Mouse (Mus musculus) kidney, embryonic 16.5 days (tissue): Measurements from ENCODE around the gene Upb1. TPM values are rescaled to one million over a fixed set of nuclear protein-coding genes. Genes with fewer than 3 reads are reported as not detected.
A peak's percentile ranks its signal among the peaks of the same experiment; 100 is the strongest.

Experiments used
- ATAC-seq: fragments of 200-750 bp; cut with Nextera tagmentation; 2 replicates; pipeline ENCODE4 v1.8.0; 2017; ENCODE audit warnings: moderate TSS enrichment; ENCODE audit not compliant: low FRiP score, low TSS enrichment
- H3K27ac ChIP-seq: fragments of 300-500 bp; sonication (generic); 2 replicates; pipeline ENCODE4 v1.5.1; 2014; ENCODE audit warnings: low read length
- H3K27me3 ChIP-seq: fragments of 300-500 bp; sonication (generic); 2 replicates; pipeline ENCODE4 v1.6.1; 2014; ENCODE audit warnings: low read length, control low read depth, mixed read lengths; ENCODE audit not compliant: insufficient read depth
- H3K36me3 ChIP-seq: fragments of 300-500 bp; sonication (generic); 2 replicates; pipeline ENCODE4 v1.6.1; 2014; ENCODE audit warnings: low read length, control low read depth, mixed read lengths; ENCODE audit not compliant: insufficient read depth
- H3K4me1 ChIP-seq: fragments of 300-500 bp; sonication (generic); 2 replicates; pipeline ENCODE4 v1.6.1; 2014; ENCODE audit warnings: low read length, control low read depth, mixed read lengths; ENCODE audit not compliant: insufficient read depth
- H3K4me2 ChIP-seq: fragments of 300-500 bp; sonication (generic); replicated peaks from 2 replicates; pipeline ENCODE4 v1.6.1; 2014; ENCODE audit warnings: low read depth, low read length
- H3K4me3 ChIP-seq: fragments of 300-500 bp; sonication (generic); 2 replicates; pipeline ENCODE4 v1.5.1; 2014; ENCODE audit warnings: mild to moderate bottlenecking, low read length
- H3K9ac ChIP-seq: fragments of 300-500 bp; sonication (generic); replicated peaks from 2 replicates; pipeline ENCODE4 v1.6.1; 2014; ENCODE audit warnings: low read length
- H3K9me3 ChIP-seq: fragments of 300-500 bp; sonication (generic); 2 replicates; pipeline ENCODE4 v1.6.1; 2016; ENCODE audit warnings: low read length, control low read depth
- WGBS: fragments of 180-500 bp; shearing (Covaris S2); extraction: QIAGEN DNeasy Blood & Tissue Kit; methylation state at CpG from one replicate; pipeline ENCODE4 v1.1.7; 2014; 5-methylcytosine and 5-hydroxymethylcytosine counted together
- polyA plus RNA-seq: library from polyadenylated mRNA; unstranded; fragments of >200 nt; fragmentation: Nextera tagmentation; extraction: Ambion mirVana; gene quantifications from 2 replicates; pipeline ENCODE4 v1.2.1, GENCODE M21; 2015

Upb1 gene
- polyA plus RNA-seq, 1 experiment from 2014 or later, result 3.3 TPM

- H3K9ac ChIP-seq, result no peak overlapping the region
- H3K4me3 ChIP-seq, result no peak overlapping the region
- peaks cover 5% of the 10 kb centered on the region; the same call in 1 of the 2 replicates for H3K4me1 ChIP-seq
- 27% methylated on average over 9 of the region's 9 CpGs for WGBS
- no peak overlapping the region for H3K4me2 ChIP-seq
- H3K27ac ChIP-seq, result no peak overlapping the region
- H3K9me3 ChIP-seq, result no peaks in the 10 kb centered on the region
- no peaks in the 10 kb centered on the region for H3K27me3 ChIP-seq
- peak; percentile 90 for ATAC-seq
- H3K36me3 ChIP-seq, result no peaks in the 10 kb centered on the region
Measured at GRCm38 (mm10) chr10:75486086-75486979, 85.4 kb downstream of the Upb1 start.

DNA sequence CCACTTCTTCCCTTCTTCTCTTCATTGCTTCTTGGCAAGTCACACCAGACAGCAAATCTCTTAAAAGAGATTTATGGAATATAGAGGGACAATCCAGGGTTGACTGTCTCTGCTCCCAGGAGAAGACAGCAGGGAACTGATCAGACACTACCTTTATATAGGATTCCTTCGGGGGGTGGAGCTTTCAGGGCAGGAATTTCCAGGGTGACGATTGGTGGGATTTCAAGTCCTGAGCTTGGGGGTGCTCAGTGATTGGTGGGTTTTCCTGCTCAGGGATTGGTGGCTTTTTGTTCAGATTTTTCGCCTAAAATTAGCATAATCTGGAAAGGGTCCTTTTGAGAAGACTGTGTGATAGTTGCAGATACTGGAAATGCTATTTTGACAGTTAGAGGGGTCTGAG is 86.2 kb downstream of the Upb1 start:
- Histone ChIP-seq H3K4me3 (no peak overlapping the region), H3K4me2 (no peak overlapping the region), H3K36me3 (no peaks in the 10 kb centered on the region), H3K27me3 (no peaks in the 10 kb centered on the region), H3K9ac (no peak overlapping the region), H3K27ac (no peak overlapping the region), H3K4me1 (peaks cover 5% of the 10 kb centered on the region; the same call in 1 of the 2 replicates), H3K9me3 (no peaks in the 10 kb centered on the region)
- WGBS, result 72% methylated on average over 3 of the region's 3 CpGs
- ATAC-seq, result no peak

GRCm38 (mm10) chr10:75489522-75489921 is 88.6 kb downstream of the Upb1 start:
- Histone ChIP-seq H3K9ac (no peak overlapping the region), H3K36me3 (no peaks in the 10 kb centered on the region), H3K9me3 (no peaks in the 10 kb centered on the region), H3K4me1 (peaks cover 5% of the 10 kb centered on the region; the same call in 1 of the 2 replicates), H3K27ac (no peak overlapping the region), H3K4me2 (no peak overlapping the region), H3K27me3 (no peaks in the 10 kb centered on the region), H3K4me3 (no peak overlapping the region)
- ATAC-seq, result no peak
- 72% methylated on average over 2 of the region's 2 CpGs for WGBS

GRCm38 (mm10) chr10:75490731-75491130 is 89.8 kb downstream of the Upb1 start:
- Histone ChIP-seq H3K27ac (no peak overlapping the region), H3K36me3 (no peaks in the 10 kb centered on the region), H3K27me3 (no peaks in the 10 kb centered on the region), H3K4me2 (no peak overlapping the region), H3K4me3 (no peak overlapping the region), H3K9ac (no peak overlapping the region), H3K9me3 (no peaks in the 10 kb centered on the region), H3K4me1 (peaks cover 5% of the 10 kb centered on the region; the same call in 1 of the 2 replicates)
- ATAC-seq, result no peak
- 80% methylated on average over 2 of the region's 2 CpGs for WGBS

Other genes with a start within 250 kb of the Upb1 start
- 33.2 and 33.4 TPM in 2 replicates for gene Specc1l, start 189.0 kb upstream of the Upb1 start, polyA plus RNA-seq
- 6.4 and 6.5 TPM in 2 replicates for gene Adora2a, start 84.2 kb upstream of the Upb1 start, polyA plus RNA-seq
- gene Snrpd3, start 116.4 kb downstream of the Upb1 start, polyA plus RNA-seq, result 156 and 186 TPM in 2 replicates
- 53.4 and 54.0 TPM in 2 replicates for gene Gucd1, start 116.9 kb downstream of the Upb1 start, polyA plus RNA-seq
- gene Lrrc75b, start 159.2 kb downstream of the Upb1 start, polyA plus RNA-seq, result 3.3 and 3.8 TPM in 2 replicates
- 244 and 292 TPM in 2 replicates for gene Ggt1, start 160.5 kb downstream of the Upb1 start, polyA plus RNA-seq
- 6.4 and 9.5 TPM in 2 replicates for gene Ggt5, start 188.2 kb downstream of the Upb1 start, polyA plus RNA-seq
- 32.4 and 34.2 TPM in 2 replicates for gene Susd2, start 242.9 kb downstream of the Upb1 start, polyA plus RNA-seq